Mouse (Mus musculus): Measurements from ENCODE around the gene Tor2a.

- TF ChIP-seq CTCF (IDR thresholded peaks at IDR 0.05; ENCODE audit: extremely low read depth, insufficient read length, insufficient replicate concordance, low read depth, low read length) (no peak), POLR2A (IDR thresholded peaks at IDR 0.05; ENCODE audit: low read depth, low read length) (no peak)
Observed at GRCm38 (mm10) chr2:32711301-32712056, 45.6 kb upstream of the Tor2a start.
